Mouse (Mus musculus) liver, adult 2 months (tissue): Measurements from ENCODE around the gene Notch2.

ENCODE experiments used
- CTCF ChIP-seq: fragments of 200-500 bp; IDR thresholded peaks from 2 replicates; pipeline ENCODE4 v1.5.1; 2011; ENCODE audit warnings: low read depth, low read length, control low read depth
- POLR2A ChIP-seq: fragments of 200-500 bp; IDR thresholded peaks from 2 replicates; pipeline ENCODE4 v1.6.1; 2011; ENCODE audit warnings: low read length, control low read depth; ENCODE audit not compliant: insufficient read depth; ENCODE audit errors: extremely low read depth

GRCm38 (mm10) chr3:97994818-97995217 is 18.5 kb upstream of the Notch2 start:
- TF ChIP-seq CTCF, result no peak
- no peak for TF ChIP-seq POLR2A
